Mouse (Mus musculus): ENCODE results near the gene Rpl19.

The Rpl19 gene

DNA sequence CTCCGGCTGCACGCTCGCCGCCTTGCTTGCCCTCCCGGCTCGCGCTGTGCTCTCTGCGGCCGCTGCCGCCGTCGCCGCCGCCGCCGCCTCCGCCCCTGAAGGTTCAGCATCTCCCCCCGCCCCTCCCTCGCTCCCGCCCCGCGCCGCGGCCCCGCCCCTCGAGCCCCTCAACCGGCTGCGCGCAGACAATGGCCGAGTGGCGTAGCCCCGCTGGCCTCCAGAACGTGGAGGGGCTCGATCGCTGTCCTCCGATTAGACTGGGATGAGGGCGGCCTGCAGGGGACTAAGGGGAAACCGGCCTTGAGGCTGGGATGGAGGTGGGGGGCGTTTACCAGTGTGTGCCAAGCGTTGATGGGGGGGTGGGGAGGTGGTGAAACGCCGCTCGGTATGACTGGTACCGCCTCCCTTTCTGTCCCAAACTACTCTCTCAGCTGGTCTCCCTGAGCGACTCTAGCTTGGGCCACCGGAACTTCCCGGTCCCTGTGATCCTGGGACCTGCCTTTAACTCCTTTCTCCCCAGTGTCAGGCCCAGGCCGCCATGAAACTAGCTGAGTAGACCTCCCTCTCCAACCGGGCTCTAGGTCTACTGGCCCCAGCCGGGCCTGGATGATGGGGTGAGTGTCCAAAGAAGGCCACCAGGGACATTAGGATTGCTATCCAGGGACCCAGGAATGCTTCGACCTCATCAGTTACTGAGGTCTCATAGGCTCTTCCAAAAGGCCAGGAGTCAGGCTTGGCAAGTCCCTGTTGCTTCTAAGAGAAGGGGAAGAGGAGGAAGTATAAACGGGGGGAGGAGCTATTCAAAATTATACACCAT is 3.7 kb upstream of the Rpl19 start, which contains the start of gene Cacnb1:
TSS of gene Cacnb1 (minus strand) at position 480 of the 817 bp plus-strand sequence.
- DNase-seq (ENCODE audit: low spot score) = no peak

DNA sequence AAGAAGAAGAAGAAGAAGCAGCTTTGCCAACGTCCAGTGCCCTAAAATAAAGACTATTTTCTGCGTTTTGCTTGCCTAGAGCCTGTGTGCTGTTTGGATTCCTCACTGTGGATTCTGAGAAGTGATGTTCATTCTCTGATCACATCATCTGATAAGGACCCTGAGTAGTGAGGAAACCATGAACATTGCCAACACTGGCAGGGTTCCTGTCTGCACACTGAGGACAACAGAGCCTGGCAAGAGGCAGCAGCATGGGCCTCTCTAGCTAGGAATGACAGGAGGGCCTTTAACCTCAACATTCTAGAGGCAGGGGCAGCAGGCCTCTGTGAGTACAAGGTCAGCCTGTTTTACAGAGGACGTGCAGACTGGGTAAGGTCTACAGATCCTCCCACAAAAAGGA is 2.0 kb upstream of the Rpl19 start:
- DNase-seq (ENCODE audit: low spot score) = no peak

DNA sequence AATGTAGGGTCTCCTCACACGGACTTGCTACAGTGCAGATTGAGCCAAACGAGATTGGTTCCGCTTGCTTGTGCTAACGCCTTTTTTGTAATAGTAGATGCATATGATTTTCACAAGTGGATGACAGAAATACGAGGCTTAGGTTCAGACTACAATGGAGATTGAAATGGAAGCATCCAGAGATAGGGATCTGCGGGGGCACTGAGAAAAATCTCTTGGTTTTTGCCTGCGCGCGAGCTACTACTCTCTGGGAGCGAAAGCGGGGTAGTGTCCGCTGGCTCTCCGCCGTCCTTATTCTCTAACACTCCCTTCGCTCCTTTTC is 301 bp upstream of the Rpl19 start:
- no peak for DNase-seq (ENCODE audit: low spot score)

DNA sequence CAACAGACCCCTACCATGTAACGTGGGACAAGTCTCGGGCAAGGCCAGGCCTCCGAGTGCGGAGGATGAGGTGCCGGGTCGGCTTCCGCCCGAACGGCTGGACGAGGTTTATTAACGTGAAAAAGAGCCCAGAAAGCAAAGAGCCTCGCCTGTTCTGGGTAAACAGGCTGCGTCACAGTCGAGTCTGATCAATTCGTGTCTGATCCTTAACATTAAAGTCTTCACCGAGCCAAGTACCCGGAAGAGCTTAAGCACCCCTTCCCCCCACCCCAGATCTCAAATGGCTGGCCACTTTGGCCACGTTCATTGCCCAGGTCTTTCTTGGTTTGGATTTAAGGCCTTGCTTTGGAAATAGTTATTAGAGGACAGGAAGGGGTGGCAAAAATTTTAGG is 783 bp downstream of the Rpl19 start:
- no peak for DNase-seq (ENCODE audit: low spot score)

DNA sequence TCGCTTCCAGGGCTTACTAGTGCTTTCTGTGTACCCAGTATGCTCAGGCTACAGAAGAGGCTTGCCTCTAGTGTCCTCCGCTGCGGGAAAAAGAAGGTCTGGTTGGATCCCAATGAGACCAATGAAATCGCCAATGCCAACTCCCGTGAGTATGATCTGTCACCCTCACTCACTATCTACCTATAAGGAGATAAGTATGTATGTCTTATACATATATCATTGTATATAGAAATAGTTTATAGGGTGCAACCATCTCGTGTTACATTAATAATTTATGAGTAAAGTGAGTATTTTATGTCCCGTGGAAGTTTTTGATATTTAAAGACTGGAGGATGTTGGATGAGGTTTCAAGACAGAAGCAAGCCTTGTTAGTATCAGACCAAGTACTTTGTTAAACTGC is 1.3 kb downstream of the Rpl19 start:
- no peak for DNase-seq (ENCODE audit: low spot score)

DNA sequence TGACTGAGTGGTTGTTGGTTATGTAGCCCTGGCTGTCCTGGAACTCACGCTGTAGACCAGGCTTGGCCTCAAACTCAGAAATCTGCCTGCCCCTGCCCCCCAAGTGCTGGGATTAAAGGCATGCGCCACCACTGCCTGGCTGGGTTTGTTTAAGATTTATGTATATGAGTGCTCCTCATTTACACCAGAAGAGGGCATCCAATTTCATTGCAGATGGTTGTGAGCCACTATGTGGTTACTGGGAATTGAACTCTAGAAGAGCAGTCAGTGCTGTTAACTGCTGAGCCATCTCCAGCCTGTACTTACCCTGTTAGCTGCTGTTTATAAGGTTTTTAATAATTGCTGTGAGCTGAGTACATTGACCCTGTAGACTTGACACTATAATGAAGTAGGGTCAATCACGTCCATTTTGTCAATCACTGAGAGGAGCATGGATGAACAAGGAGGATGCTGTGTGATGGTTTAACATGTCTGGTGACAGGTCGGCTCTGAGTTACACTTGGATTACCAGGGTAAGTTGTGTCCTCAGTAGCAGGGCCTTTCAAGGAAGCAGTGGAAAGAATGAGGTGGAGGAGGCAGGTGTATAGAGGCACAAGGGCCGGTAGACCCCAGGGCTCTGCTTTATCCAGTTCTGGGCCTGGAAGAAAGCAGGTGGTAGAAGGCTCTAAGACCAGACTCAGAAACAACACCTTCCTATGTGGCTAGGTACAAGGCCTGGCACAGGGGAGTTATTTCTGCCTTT is 4.4 kb downstream of the Rpl19 start:
- no peak for DNase-seq (ENCODE audit: low spot score)

DNA sequence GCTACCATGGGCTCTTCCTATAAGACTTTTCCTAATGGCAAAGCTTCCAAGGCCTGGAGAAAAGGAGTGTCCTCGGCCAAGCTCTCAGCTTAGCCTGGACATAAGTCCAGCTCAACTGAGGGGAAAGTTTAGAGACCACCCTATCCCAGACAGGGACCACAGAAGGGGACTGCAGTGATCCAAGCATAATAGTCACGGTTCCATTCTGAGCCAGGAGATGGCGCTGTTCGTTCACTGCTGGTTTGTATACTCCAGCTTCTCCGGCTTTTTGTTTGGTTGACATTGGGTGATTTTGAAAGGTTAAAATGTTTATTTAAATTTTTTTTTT is 4.9 kb downstream of the Rpl19 start:
- peak; percentile 69 for DNase-seq (ENCODE audit: low spot score)

DNA sequence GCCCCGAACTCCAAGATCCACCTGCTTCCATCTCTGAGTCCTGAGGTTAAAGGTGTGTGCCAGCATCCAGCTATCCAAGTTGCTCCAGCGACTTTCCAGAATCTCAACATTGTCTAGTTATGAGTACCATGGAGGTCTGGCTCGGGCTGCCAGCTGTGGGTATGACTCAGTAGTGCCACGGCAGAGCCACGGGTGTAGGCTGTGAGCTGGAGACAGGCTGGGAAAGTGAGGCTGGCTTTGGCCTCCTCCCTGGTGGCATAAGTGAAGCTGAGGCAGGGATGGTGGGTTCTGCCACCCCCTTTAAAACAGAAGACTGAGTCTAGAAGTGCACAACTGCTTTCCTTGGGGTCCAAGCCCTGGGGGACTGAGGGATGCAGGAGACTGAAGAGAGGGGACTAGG is 7.6 kb downstream of the Rpl19 start:
- no peak for DNase-seq (ENCODE audit: low spot score)

DNA sequence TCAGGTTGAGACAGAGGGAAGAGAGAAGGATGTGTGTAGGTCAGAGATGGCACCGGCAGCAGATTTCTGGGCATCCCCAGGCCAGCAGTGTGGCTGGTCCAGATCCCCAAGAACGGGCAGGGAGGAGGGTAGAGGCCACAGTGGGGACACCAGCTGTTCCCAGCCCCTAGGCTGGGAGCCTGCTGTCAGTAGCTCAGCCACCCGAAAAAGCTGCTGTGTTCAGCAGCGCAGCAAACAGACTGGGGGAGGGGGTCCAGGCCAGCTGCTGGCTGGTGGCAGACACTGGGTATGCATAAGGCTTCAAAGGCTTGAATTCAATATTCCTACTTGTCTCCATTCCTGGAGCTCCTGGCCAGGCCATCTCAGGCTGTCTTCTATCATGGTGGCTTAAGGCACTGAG is 8.3 kb downstream of the Rpl19 start:
- no peak for DNase-seq (ENCODE audit: low spot score)

DNA sequence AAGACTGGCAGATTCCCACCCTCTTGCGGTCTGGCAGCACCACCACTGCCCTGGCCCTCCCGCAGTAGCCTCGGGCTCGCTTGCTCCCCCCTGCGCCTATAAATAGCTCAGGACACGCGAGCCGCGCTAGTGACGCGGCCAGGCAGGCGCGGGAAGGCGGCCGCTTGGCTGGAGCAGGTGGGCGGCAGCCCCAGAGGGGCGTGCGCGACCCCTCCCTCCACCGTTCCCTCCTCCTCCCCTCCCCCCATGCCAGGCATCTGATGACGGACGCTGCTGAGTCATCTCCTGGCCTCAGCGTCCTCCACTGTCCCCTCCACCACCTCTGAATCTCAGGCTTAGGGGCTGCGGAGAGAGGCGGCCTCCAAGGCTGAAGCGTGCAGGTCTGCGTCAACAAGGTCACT is 9.5 kb downstream of the Rpl19 start:
- DNase-seq (ENCODE audit: low spot score) = no peak

DNA sequence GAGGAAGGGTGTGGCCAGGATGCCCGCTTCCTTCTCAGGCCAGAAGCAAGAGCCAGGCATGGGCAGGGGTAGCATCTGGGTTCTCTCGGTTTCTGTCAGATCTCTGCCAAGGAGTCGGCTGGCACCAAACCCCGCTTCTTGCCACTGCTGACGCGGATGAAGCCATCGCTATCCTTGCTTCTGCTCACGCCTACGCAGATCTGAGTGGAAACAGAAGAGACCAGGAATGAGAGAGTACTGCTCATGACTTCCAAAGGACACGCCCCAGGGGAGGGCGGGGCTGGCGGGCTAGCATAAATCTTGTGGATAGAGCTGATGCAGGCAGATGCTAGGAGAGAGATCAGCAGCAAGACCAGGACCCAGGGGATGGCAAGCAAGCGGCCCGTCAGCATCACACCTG is 11.4 kb downstream of the Rpl19 start:
- DNase-seq (ENCODE audit: low spot score) = no peak

DNA sequence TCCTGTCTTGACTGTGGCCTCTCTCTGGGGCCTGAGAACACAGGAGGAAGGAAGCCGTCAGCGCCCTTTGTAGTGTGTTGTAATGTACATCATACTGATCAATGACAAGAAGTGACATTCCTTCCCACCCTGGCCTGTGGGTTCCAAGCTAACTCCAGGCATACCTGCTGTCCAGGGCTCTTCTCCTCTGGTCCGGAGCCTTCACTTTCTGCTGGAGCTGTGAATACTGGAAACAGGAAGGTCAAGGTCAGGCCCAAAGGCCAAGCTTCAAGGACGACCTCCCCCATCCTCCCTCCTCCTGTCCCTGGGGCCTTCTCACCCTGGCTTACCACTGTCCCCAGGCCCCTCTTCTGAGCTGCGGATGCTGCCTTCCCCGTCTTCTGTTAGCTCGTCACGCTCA is 14.5 kb downstream of the Rpl19 start:
- no peak for DNase-seq (ENCODE audit: low spot score)

DNA sequence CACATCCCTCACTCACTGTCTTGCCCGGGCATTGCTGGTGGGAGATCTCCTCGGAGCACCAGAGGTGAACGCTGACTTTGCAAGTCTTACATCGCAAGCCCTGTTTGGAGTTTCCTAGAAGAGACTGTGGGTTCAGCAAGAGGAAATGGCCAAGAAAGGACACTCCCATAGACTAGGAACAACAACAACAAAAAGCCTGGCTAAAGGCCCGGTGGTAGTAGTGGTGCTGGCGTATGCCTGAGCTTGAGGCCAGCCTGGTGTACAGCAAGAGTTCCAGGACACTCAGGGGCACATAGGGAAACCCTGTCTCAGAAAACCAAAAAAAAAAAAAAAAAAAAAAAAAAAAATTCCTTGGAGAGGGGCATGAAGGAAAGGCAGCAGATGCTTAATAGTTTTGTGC is 16.2 kb downstream of the Rpl19 start:
- no peak for DNase-seq (ENCODE audit: low spot score)

DNA sequence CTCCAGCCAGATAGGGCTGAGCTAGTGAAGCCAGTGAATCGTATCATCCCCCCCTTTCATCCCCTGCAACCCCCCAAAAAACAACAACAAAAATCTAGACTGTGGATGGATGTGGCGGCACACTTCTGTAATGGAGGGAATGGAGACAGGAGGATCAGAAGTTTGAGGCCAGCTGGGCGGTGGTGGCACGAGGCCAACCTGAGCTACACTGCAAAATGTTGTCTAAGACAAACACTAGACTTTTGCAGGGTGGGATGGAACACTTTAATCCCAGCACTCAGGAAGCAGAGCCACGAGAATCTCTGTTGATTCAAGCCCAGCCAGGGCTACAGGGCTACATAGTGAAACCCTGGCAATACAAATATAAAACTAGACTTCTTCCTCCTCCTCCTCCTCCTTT is 17.6 kb downstream of the Rpl19 start:
- no peak for DNase-seq (ENCODE audit: low spot score)

DNA sequence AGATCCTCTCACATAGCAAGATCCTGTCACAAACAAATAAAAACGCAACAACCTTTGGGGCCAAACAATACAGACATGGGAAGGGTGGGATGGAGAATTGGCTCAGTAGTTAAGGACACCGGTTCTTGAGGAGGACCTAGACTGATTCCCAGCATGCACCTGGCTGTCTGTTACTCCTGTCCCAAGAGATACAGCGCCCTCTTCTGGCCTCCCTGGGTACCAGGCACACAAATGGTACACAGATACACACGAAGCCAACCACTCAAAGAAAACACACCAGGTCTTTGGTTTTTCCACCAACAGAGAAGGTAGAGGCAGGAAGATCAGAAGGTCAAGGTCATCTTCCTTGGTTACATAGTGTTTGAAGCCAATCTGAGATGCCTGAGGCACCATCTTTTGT is 19.1 kb downstream of the Rpl19 start:
- DNase-seq (ENCODE audit: low spot score) = no peak

DNA sequence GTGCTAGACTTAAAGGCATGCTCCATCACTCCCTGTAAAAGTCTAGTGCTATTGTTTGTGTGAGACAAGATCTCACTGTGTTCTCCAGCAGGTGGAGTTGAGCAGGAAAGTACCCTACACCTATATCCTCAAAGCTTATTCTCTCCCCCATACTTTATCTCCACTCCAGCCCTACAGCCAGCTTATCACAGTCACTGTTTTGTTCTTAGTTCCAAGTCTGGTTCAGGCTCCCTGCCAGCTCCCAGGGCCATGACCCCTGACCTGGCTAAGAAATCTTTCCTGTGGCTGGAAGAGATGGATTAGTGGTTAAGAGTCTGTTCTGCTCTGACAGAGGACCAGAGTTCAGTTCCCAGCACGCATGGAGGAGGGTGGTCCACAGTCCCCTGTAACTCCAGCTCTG is 20.0 kb downstream of the Rpl19 start:
- DNase-seq (ENCODE audit: low spot score) = no peak

DNA sequence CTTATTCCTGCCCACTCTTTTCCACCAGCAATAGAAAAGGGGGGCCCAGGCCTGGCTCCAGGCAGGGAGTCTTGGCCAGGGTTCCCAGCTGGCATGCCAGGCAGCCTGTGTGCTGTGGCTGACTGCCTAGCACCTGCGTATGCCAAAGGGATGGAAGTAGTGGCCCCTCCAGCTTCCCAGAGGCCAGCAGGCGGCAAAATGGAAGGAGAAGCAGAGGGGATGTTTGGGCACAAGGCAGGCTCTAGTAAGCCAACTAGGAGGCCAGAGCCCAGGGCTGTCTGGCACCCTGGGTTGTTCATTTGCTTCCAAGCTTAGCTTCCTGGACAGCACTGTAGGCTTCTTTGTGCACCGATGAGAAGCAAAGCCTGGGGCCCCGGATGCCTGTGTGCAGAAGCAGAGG is 21.2 kb downstream of the Rpl19 start:
- DNase-seq (ENCODE audit: low spot score) = no peak

DNA sequence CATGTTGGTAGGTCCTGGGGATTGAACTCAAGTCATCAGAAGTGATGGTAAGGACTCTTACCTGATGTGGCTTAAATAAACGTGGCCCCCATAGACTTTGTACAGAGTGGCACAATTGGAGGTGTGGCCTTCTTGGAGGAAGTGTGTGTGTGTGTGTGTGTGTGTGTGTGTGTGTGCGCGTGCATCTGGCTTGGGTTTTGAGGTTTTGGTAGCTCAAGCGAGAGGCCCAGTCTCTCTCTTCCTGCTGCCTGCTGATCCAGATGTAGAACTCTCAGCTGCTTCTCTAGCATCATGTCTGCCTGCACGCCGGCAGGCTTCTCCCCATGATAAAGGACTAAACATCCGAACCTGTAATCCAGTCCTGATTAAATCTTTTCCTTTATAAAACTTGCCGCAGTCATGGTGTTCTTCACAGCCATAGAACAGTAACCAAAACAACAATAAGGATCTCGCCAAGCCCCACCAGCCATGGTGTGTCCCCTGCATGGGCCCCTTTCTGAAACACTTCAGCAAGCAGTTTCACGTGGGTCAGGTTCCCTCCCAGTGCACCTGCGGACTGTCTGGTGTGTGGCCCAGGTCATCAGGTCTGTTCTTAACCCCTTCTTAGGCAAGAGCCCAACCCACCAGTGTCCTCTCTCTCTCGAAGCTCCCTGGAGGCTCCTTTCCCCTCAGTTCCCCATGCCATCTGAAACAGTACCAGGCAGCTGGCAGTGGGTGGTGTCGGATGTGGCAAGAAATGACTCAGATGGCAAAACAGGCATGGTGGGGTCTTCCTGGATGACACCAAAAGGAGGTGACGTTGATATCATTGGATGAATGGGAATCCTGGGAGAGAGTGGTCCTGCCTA is 23.4 kb downstream of the Rpl19 start:
- DNase-seq (ENCODE audit: low spot score) = no peak

DNA sequence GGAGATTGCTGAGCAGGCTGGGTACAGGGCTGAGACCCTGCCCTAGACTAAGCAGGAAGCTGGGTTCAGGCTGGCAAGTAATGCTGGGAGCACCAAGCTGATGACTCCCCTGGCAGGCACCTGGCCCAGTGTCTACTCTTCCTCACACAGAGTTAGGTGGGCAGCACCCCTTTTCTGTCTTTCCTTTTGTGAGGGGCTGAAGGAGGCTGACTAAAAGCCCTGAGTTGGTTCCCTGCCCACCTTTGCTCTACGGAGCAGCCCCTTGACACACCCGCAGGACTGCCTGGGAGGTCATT is 24.0 kb downstream of the Rpl19 start:
- no peak for DNase-seq (ENCODE audit: low spot score)

DNA sequence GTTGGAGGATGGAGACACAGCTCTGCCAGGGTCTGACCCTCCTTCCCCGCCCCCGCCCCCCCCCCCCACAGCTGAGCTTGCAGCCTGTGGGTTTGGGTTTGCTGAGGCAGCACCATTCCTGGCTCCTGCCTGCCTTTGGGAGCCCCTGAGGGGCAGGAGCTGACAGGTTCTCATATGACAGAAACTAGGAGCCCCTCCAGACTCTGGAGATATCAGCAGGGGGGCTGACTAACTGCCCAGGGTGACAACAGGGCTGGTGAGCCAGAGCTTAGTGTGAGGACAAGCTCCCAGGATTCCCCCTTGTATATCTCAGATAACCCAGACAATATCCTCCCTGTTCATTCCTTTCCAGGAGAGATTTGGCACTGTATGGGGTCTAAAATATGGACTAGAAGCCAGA is 24.4 kb downstream of the Rpl19 start:
- no peak for DNase-seq (ENCODE audit: low spot score)

DNA sequence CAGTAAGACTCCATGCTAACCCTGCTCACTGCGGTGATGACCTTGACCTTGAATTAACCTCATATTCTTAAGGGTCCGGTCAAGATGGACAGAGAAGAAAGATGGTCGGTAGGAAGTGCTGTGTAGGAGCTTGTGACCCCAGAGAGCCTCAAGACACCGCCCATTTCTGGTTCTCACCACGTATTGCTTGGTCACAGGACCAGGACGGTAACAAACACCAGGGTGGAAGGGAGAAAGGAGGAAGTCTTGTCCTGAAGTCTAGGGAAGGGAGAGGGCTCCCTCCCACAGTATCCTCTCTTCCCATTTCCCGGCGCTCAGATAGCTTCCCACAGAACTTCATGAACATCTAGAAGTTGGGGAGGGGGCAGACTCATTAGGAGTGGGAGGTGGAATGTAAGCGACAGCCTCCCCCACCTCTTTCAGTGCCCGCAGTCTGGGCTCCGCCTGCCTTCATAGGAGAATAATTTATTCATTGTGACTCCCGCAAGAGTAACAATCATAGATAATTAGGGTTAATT is 25.2 kb downstream of the Rpl19 start:
- no peak for DNase-seq (ENCODE audit: low spot score)

DNA sequence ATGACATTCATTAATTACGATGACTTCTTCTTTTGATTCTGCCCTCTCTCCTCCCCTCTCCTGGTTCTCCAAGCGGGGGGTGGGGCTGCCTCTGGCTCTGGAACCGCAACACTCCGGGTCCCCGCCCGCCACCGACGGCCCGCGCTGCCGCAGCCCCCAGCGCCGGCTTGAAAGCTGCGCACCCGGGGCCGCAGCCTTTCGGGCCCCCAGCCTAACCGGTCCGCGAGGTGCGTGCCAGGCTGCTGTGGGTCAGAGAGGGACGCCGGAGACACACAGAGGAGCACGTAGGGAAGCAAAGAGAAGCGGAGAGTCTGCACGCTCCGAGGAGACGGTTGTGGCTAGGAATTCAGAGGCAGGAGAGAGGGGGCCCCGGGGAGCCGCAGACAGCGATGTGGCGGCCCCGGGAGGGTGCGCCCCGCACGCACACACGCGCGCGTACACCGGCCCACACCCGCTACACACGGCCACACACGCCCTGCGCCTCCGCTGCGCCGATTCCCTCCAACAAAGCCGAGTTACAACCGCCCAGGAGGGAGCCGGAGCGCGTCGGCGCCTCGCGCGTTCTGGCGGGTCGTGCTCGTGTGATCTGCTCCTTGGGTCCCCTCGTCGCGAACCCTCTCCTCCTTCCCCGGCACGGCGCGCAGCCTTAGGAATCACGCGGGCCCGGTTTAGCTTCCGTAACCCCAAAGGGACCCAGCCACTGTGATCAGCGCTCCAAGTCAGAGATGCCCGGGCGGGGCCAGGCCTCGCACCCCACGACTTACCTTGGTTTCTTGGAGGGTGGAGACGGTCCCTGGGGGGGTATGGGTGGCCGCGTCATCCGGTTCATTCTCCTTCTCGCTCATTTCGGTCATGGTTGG is 25.8 kb downstream of the Rpl19 start:
- DNase-seq (ENCODE audit: low spot score) = no peak
